Mouse (Mus musculus) WW6 (cell line): ENCODE measurements around the gene Zfp60.
"Not testable (repeated sequence)": the region's sequence is repeated elsewhere in the genome, so short reads cannot be mapped to it uniquely, and the experiment has no call there.

Experiments
- DNase-seq: peaks from one replicate; pipeline ENCODE4 v3.0.0-alpha.2; 2013; ENCODE audit warnings: low read depth, low spot score

The Zfp60 gene

DNA sequence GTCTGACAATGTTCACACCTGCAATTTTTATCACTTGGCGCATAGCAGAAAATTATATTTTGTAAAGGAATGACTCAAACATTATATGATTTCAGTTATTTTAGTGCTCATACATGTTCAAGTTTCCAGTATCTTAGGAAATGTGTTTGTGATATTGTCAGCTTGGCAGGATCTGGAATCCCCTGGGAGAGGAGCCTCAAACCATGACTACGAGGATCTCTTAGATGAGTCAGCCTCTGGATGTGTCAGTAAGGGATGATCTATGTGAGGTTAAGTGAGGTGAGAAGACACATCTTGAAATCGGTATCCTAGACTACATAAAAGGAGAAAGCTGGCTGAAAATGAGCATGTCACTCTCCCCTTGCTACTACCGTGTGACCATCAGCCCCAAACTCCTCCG, 58.1 kb downstream of the Zfp60 start:
- DNase-seq: no peak

DNA sequence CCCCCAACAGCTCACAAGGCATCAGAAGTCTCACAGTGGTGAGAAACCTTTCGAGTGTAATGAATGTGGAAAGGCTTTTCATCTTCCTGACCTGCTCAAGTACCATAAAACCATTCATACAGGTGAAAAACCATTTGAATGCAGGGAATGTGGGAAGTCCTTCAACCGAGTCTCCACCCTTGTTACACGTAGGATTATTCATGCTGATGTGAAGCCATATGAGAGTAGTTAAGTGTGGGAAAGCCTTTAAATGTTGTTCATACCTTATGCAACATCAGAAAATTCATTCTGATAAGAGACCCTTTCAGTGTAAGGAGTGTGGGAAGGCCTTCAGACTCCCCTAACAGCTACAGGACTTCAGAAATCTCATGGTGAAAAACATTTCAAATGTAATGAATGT, 62.7 kb downstream of the Zfp60 start:
- DNase-seq: not testable (repeated sequence)

- no peak for DNase-seq
These were observed 63.4 kb downstream of the Zfp60 start for GRCm38 (mm10) chr7:27794566-27794965.

- DNase-seq: peak; percentile 20
These were observed 67.0 kb downstream of the Zfp60 start for GRCm38 (mm10) chr7:27797906-27798811.

DNA sequence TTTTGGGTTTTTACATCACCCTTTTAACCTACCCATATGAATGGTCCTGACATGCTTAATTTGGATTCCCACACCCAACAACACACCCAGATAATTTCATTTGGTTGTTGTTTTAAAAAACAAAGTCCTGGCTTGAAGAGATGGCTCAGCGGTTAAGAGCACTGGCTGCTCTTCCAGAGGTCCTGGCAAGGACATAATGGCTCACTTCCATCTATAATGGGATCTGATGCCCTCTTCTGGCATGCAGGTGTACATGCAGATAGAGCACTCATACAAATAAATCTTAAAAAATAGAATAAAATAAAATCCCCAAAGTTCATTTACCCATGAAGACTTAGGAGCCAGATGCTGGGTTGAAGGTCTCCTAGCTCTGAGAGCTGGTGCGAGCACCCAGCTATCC, 69.9 kb downstream of the Zfp60 start:
- DNase-seq: no peak

- DNase-seq: no peak
These were observed 71.8 kb downstream of the Zfp60 start for GRCm38 (mm10) chr7:27802986-27803385.
